Mouse (Mus musculus): ENCODE results near the gene Tns1.

GRCm38 (mm10) chr1:73946701-73947100 is 177.5 kb downstream of the Tns1 start:
- no peak for TF ChIP-seq CTCF (IDR thresholded peaks at IDR 0.05; ENCODE audit: low read depth)
- TF ChIP-seq EP300 (optimal IDR thresholded peaks at IDR 0.05): no peak
